Mouse (Mus musculus) cortical plate, adult 2 months (tissue): ENCODE data around the gene Chid1. TPM values are rescaled to one million over a fixed set of nuclear protein-coding genes. Genes with fewer than 3 reads are reported as not detected.
A peak's percentile ranks its signal among the peaks of the same experiment; 100 is the strongest.

Experiments used
- H3K27ac ChIP-seq: fragments of 200-500 bp; 2 replicates; pipeline ENCODE4 v1.5.1; 2012; ENCODE audit warnings: low read length, control low read depth, inconsistent platforms; ENCODE audit not compliant: insufficient read depth
- H3K4me1 ChIP-seq: fragments of 200-500 bp; 2 replicates; pipeline ENCODE4 v1.6.1; 2011; ENCODE audit warnings: low read length; ENCODE audit not compliant: control insufficient read depth, insufficient read depth
- H3K4me3 ChIP-seq: fragments of 200-500 bp; 2 replicates; pipeline ENCODE4 v1.5.1; 2011; ENCODE audit warnings: mild to moderate bottlenecking, low read length, control low read depth; ENCODE audit not compliant: insufficient read depth
- CTCF ChIP-seq: fragments of 200-500 bp; IDR thresholded peaks from 2 replicates; pipeline ENCODE4 v1.5.1; 2011; ENCODE audit warnings: mild to moderate bottlenecking, control low read depth, low read length; ENCODE audit not compliant: insufficient read depth; ENCODE audit errors: extremely low read depth
- POLR2A ChIP-seq: fragments of 200-500 bp; IDR thresholded peaks from 2 replicates; pipeline ENCODE4 v1.6.1; 2011; ENCODE audit warnings: mild to moderate bottlenecking, low read length, control low read depth; ENCODE audit not compliant: insufficient read depth; ENCODE audit errors: extremely low read depth
- polyA plus RNA-seq: library from polyadenylated mRNA; depleted of rRNA; stranded (reverse); fragments of >200 nt; gene quantifications from 2 replicates; pipeline ENCODE4 v1.2.3, GENCODE M21; 2012; rRNA removed

Gene Chid1
- 43.0 and 48.8 TPM in 2 replicates for polyA plus RNA-seq

GRCm38 (mm10) chr7:141539556-141540311 lies at the start of gene Chid1:
Gene Chid1, minus strand, starts transcription at chr7:141539857.
- TF ChIP-seq CTCF: no peak
- TF ChIP-seq POLR2A: peak; percentile 94
- H3K4me1 ChIP-seq: no peaks in the 10 kb centered on the region
- peak within 1 kb of the TSS; percentile 90 for H3K4me3 ChIP-seq
- peak within 1 kb of the TSS; percentile 33 for H3K27ac ChIP-seq

GRCm38 (mm10) chr7:141588890-141589289 lies 49.2 kb upstream of the Chid1 start:
- TF ChIP-seq POLR2A: no peak
- no peak overlapping the region for H3K4me3 ChIP-seq
- H3K27ac ChIP-seq: no peak overlapping the region
- peaks cover 2% of the 10 kb centered on the region; the same call in 1 of the 2 replicates for H3K4me1 ChIP-seq

GRCm38 (mm10) chr7:141585881-141586280 lies 46.2 kb upstream of the Chid1 start:
- Histone ChIP-seq H3K4me3 (no peak overlapping the region), H3K27ac (no peak overlapping the region), H3K4me1 (peaks cover under 1% of the 10 kb centered on the region; the same call in 1 of the 2 replicates)
- TF ChIP-seq CTCF (no peak), POLR2A (no peak)

- Histone ChIP-seq H3K27ac (no peak overlapping the region), H3K4me1 (no peaks in the 10 kb centered on the region), H3K4me3 (no peak overlapping the region)
- no peak for TF ChIP-seq CTCF
- TF ChIP-seq POLR2A: no peak
Measured at GRCm38 (mm10) chr7:141585288-141585687, 45.6 kb upstream of the Chid1 start.

GRCm38 (mm10) chr7:141584048-141584841 lies 44.6 kb upstream of the Chid1 start:
- Histone ChIP-seq H3K4me3 (no peak overlapping the region), H3K4me1 (no peaks in the 10 kb centered on the region), H3K27ac (no peak overlapping the region)
- TF ChIP-seq POLR2A: no peak
- TF ChIP-seq CTCF: no peak

- Histone ChIP-seq H3K27ac (no peak overlapping the region), H3K4me1 (no peaks in the 10 kb centered on the region), H3K4me3 (no peak overlapping the region)
- TF ChIP-seq POLR2A: no peak
- TF ChIP-seq CTCF: no peak
Measured at GRCm38 (mm10) chr7:141581323-141581722, 41.7 kb upstream of the Chid1 start.

GRCm38 (mm10) chr7:141578943-141579342 lies 39.3 kb upstream of the Chid1 start:
- H3K4me3 ChIP-seq: no peak overlapping the region
- TF ChIP-seq CTCF (no peak), POLR2A (no peak)
- H3K4me1 ChIP-seq: no peaks in the 10 kb centered on the region
- H3K27ac ChIP-seq: no peak overlapping the region

GRCm38 (mm10) chr7:141578511-141578910 lies 38.9 kb upstream of the Chid1 start:
- Histone ChIP-seq H3K27ac (no peak overlapping the region), H3K4me3 (no peak overlapping the region), H3K4me1 (peaks cover under 1% of the 10 kb centered on the region)
- TF ChIP-seq POLR2A: no peak
- TF ChIP-seq CTCF: no peak

GRCm38 (mm10) chr7:141577801-141578200 lies 38.1 kb upstream of the Chid1 start:
- Histone ChIP-seq H3K4me1 (peaks cover 2% of the 10 kb centered on the region), H3K4me3 (no peak overlapping the region), H3K27ac (no peak overlapping the region)
- no peak for TF ChIP-seq POLR2A
- TF ChIP-seq CTCF: no peak

- Histone ChIP-seq H3K4me3 (no peak overlapping the region), H3K4me1 (peaks cover 2% of the 10 kb centered on the region), H3K27ac (no peak overlapping the region)
- TF ChIP-seq POLR2A (no peak), CTCF (no peak)
Measured at GRCm38 (mm10) chr7:141575481-141575880, 35.8 kb upstream of the Chid1 start.
